Mouse (Mus musculus) megakaryocyte, embryonic 14.5 days (primary cell): ENCODE measurements around the gene 4930430F08Rik.

Source experiments
- FLI1 ChIP-seq: IDR thresholded peaks from 2 replicates; pipeline ENCODE4 v1.6.1; 2012; ENCODE audit warnings: low read length, inconsistent platforms, mixed read lengths
- GATA1 ChIP-seq: IDR thresholded peaks from 3 replicates; pipeline ENCODE4 v1.6.1; 2012; ENCODE audit warnings: mixed read lengths, low read length, inconsistent platforms, borderline replicate concordance

DNA sequence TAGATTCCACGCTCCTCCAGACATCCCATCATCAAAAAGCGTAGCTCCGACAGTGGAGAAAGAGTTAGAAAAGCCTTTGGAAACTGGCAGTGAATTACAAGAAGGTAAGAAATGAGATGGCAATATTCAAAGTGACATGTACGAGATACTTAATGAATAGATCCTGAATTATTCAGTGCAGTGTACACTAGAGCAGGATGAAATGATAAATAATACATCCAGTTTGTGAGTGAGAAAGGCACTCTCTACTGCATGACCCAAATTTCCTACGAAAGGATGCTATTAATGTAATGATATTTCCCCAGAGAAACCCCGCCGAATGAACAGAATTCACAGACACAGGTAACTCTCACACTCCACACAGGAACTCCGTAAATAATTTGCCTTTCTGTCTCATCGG lies 13.3 kb upstream of the 4930430F08Rik start:
- TF ChIP-seq FLI1 (no peak), GATA1 (no peak)
